Mouse (Mus musculus): ENCODE measurements around the gene Atp2c1. TPM values are rescaled to one million over a fixed set of nuclear protein-coding genes. Genes with fewer than 3 reads are reported as not detected.

The Atp2c1 gene
- polyA plus RNA-seq, 1 experiment from 2014 or later, result 71.1 TPM

DNA sequence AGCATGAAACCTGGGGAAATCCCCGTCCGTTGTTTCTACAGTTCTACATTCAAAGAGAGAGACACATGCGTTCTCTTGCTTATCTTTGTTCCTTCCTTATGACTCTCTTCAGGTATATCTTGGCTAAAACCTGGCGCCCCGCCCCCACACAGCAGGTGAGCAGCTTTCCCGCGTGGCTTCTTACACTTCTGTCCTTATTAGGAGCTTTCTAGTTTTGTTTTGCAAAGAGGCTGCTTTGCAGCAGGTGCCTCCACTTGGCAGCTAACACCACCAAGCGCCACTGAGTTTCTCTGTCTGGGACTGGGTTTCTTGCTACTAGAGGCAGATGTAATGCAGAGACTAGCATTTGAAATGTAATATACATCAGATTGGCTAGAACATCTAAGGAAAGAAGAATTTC is 10.4 kb upstream of the Atp2c1 start:
- Histone ChIP-seq H3K27ac (replicated peaks; ENCODE audit: low read depth, low read length) (no peak overlapping the region), H3K4me2 (ENCODE audit: low read depth, low read length) (no peak overlapping the region), H3K36me3 (ENCODE audit: control insufficient read depth, insufficient read depth, low read length) (no peaks in the 10 kb centered on the region), H3K9ac (ENCODE audit: low read depth, low read length) (no peak overlapping the region), H3K27me3 (replicated peaks; ENCODE audit: control insufficient read depth, insufficient read depth, low read length) (no peaks in the 10 kb centered on the region), H3K9me3 (ENCODE audit: control insufficient read depth, low read length) (0 out of 2 replicates have a peak, but pooled peaks cover 6% of the 10 kb centered on the region), H3K4me3 (ENCODE audit: low read depth, low read length) (no peak overlapping the region), H3K4me1 (ENCODE audit: control insufficient read depth, insufficient read depth, low read length) (peaks cover 4% of the 10 kb centered on the region; the same call in 1 of the 2 replicates)
- WGBS, result 40% methylated on average over 8 of the region's 8 CpGs
- DNase-seq (ENCODE audit: low spot score), result no peak
- no peak for ATAC-seq (ENCODE audit: low read depth)

DNA sequence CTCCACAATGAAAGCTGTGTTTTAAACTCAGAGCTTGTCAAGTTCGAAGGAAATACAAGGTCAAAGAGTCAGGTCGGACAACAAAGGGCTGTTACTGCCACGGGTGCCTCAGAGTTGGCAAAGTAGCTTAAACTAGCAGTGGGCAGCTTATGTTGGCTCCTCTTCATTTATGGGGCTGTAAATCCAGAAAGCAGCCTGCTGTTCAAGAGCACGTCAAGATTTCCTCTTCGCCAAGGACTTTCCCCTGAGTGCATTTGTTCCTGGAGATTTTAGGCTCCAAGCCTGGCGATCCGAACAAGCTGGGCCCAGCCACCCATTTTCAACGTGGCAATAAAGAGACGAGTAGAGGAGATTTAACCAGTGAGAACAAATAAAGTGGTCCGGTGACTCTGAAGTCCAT is 9.8 kb upstream of the Atp2c1 start:
- H3K27ac ChIP-seq (replicated peaks; ENCODE audit: low read depth, low read length), result no peak overlapping the region
- no peak for ATAC-seq (ENCODE audit: low read depth)

DNA sequence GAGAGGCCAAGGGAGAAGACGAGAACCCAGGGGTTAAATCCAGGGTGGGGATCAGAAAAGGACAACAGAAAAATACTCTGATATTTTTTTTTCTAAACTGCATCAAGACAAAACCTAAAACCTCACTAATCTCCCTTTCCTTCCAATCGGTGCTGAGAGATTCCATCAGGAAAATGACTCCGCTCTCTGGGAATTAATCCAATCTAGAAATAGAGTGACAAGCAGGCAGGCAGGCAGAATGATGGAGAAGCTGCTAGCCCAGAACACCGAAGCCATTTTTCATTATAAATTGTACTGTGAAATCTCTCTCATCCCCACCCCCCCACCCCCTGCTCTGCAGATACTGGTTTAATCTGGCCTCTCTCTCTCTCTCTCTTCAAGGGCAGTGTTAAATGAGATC is 1.8 kb downstream of the Atp2c1 start:
- DNase-seq (ENCODE audit: low spot score) (no peak), ATAC-seq (ENCODE audit: low read depth) (no peak)
- Histone ChIP-seq H3K4me1 (ENCODE audit: control insufficient read depth, insufficient read depth, low read length) (peaks cover 36% of the 10 kb centered on the region), H3K36me3 (ENCODE audit: control insufficient read depth, insufficient read depth, low read length) (no peaks in the 10 kb centered on the region), H3K9ac (ENCODE audit: low read depth, low read length) (no peak overlapping the region), H3K9me3 (ENCODE audit: control insufficient read depth, low read length) (no peaks in the 10 kb centered on the region), H3K27ac (replicated peaks; ENCODE audit: low read depth, low read length) (no peak overlapping the region), H3K4me2 (ENCODE audit: low read depth, low read length) (no peak overlapping the region), H3K27me3 (replicated peaks; ENCODE audit: control insufficient read depth, insufficient read depth, low read length) (no peaks in the 10 kb centered on the region), H3K4me3 (ENCODE audit: low read depth, low read length) (no peak overlapping the region)
- 35% methylated on average over 4 of the region's 4 CpGs for WGBS

More for the DNA sequence above, 9.8 kb upstream of the Atp2c1 start:
- Histone ChIP-seq H3K4me3 (ENCODE audit: low read depth, low read length) (no peak overlapping the region), H3K4me2 (ENCODE audit: low read depth, low read length) (no peak overlapping the region), H3K4me1 (ENCODE audit: control insufficient read depth, insufficient read depth, low read length) (peaks cover 4% of the 10 kb centered on the region; the same call in 1 of the 2 replicates), H3K9ac (ENCODE audit: low read depth, low read length) (no peak overlapping the region), H3K36me3 (ENCODE audit: control insufficient read depth, insufficient read depth, low read length) (no peaks in the 10 kb centered on the region), H3K9me3 (ENCODE audit: control insufficient read depth, low read length) (0 out of 2 replicates have a peak, but pooled peaks cover 6% of the 10 kb centered on the region), H3K27me3 (replicated peaks; ENCODE audit: control insufficient read depth, insufficient read depth, low read length) (no peaks in the 10 kb centered on the region)
- no peak for DNase-seq (ENCODE audit: low spot score)
- 50% methylated on average over 10 of the region's 10 CpGs for WGBS

DNA sequence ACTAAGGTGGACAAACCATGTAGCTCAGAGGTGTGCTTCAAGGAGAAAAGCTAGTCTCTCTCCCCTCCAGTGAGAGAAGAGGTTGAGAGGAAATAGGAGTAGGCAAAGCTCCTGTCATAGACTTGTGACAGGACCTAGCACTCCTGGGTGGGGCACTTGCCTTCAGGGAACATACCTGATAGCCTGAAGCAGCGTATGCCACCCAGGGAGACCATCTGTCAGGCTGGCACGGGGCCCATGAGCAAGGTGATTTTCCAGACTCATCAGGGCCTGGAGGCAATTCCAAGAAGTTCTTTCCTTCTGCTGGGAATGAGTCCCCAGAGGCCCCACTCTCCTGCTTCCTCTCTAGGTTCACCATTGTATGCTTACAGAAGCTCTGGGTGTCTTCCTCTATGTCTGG is 4.1 kb downstream of the Atp2c1 start:
- peak; percentile 28; the same call in 1 of the 2 replicates for ATAC-seq (ENCODE audit: low read depth)
- Histone ChIP-seq H3K27me3 (replicated peaks; ENCODE audit: control insufficient read depth, insufficient read depth, low read length) (no peaks in the 10 kb centered on the region), H3K4me1 (ENCODE audit: control insufficient read depth, insufficient read depth, low read length) (peaks cover 36% of the 10 kb centered on the region), H3K36me3 (ENCODE audit: control insufficient read depth, insufficient read depth, low read length) (no peaks in the 10 kb centered on the region), H3K27ac (replicated peaks; ENCODE audit: low read depth, low read length) (no peak overlapping the region), H3K9me3 (ENCODE audit: control insufficient read depth, low read length) (no peaks in the 10 kb centered on the region), H3K4me2 (ENCODE audit: low read depth, low read length) (no peak overlapping the region), H3K4me3 (ENCODE audit: low read depth, low read length) (no peak overlapping the region), H3K9ac (ENCODE audit: low read depth, low read length) (no peak overlapping the region)
- peak; percentile 47 for DNase-seq (ENCODE audit: low spot score)
- WGBS, result 56% methylated on average over 2 of the region's 2 CpGs

DNA sequence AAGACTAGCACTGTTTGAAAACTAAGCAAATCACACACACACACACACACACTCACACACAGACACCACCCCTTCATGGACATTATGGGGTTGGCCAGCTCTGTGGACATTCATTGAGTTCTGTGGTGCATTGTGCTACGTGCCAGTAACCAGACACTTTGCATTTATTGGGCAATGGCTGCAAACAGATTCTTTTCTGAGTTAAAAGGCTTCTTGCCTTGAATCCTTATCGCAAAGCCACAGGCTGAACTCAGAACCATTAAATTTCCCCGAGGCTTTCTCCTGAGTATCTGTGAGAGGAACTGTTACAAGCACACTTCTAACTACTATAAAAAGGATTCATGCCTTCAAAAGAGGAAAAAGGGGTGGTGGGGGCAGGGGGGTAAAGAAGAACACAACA is 5.1 kb downstream of the Atp2c1 start:
- no peaks in the 10 kb centered on the region for H3K36me3 ChIP-seq (ENCODE audit: control insufficient read depth, insufficient read depth, low read length)
- DNase-seq (ENCODE audit: low spot score) (peak; percentile 38), ATAC-seq (ENCODE audit: low read depth) (no peak)
- H3K4me2 ChIP-seq (ENCODE audit: low read depth, low read length), result no peak overlapping the region
- WGBS, result 40% methylated on average over 3 of the region's 3 CpGs
- no peak overlapping the region for H3K4me3 ChIP-seq (ENCODE audit: low read depth, low read length)
- H3K27me3 ChIP-seq (replicated peaks; ENCODE audit: control insufficient read depth, insufficient read depth, low read length), result no peaks in the 10 kb centered on the region
- no peak overlapping the region for H3K9ac ChIP-seq (ENCODE audit: low read depth, low read length)
- peaks cover 36% of the 10 kb centered on the region for H3K4me1 ChIP-seq (ENCODE audit: control insufficient read depth, insufficient read depth, low read length)
- no peak overlapping the region for H3K27ac ChIP-seq (replicated peaks; ENCODE audit: low read depth, low read length)
- H3K9me3 ChIP-seq (ENCODE audit: control insufficient read depth, low read length), result no peaks in the 10 kb centered on the region

DNA sequence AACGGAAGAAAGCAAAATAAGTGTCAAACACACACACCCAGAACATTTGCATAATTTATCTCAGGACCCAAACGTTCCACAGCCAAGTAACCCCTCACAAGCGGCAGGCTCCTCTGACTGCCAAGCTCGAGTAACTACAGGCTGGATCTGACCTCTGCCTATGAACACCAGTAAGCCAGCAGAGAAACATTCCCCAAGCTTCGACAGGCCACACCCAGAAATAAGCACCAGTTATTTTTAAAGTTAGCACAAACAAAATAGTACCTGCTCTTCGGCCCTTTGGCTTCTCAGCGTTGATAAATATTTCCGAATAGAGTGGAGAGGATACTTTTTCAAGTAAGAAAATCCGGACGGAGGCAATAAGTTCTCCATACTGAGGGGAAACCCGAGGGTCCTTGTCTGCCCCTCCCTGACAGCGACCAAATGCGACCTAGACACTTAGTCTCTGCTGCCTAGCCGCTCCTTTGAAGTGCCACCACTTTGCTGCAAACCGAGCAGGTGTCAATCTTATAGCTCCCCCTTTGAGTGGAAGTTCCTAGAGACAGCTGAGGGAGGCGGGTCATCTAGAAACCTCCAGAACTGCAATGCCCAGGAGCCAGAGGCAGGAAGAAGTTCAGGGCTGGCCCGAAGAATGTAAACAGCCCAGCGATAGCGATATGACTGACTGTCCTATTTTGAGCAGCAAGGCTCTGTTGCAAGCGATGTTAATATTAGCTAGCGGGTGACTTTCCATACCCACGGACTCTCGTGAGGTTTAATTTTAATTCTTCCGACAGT is 6.2 kb downstream of the Atp2c1 start:
- DNase-seq (ENCODE audit: low spot score) (peak; percentile 51), ATAC-seq (ENCODE audit: low read depth) (no peak; the same call in 1 of the 2 replicates)
- Histone ChIP-seq H3K9ac (ENCODE audit: low read depth, low read length) (no peak overlapping the region), H3K4me2 (ENCODE audit: low read depth, low read length) (peak overlapping the region; percentile 5; the same call in 1 of the 2 replicates), H3K4me3 (ENCODE audit: low read depth, low read length) (no peak overlapping the region), H3K36me3 (ENCODE audit: control insufficient read depth, insufficient read depth, low read length) (no peaks in the 10 kb centered on the region), H3K9me3 (ENCODE audit: control insufficient read depth, low read length) (no peaks in the 10 kb centered on the region), H3K27me3 (replicated peaks; ENCODE audit: control insufficient read depth, insufficient read depth, low read length) (no peaks in the 10 kb centered on the region), H3K4me1 (ENCODE audit: control insufficient read depth, insufficient read depth, low read length) (peaks cover 36% of the 10 kb centered on the region), H3K27ac (replicated peaks; ENCODE audit: low read depth, low read length) (no peak overlapping the region)
- WGBS, result 48% methylated on average over 24 of the region's 24 CpGs

DNA sequence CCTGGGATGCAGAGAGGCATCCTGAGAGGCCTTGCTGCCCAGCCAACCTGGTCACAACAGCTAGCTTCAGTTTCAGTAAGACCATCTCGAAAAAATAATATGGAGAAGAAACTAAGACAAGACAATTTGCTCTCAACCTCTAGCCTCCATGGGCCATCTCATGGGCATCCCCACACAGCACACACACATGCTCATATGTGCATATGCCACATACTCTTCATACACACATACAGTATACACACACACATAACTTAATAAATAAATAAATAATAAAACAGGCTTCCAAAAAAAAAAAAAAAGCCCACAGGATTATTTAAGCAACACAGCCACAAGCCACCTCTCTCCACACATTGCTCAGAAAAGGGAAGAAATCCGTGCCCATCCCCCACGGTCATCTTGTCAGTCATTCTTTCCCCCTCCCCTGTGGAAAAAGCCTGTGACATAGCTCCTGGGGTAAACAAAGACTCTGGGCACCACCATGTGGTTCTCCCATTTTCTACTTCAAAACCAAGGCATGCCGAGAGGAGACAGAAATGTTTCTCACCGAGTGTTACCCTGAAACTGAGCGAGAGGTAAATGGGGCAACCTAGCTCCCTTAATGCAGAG is 7.7 kb downstream of the Atp2c1 start:
- peaks cover 29% of the 10 kb centered on the region for H3K4me1 ChIP-seq (ENCODE audit: control insufficient read depth, insufficient read depth, low read length)
- H3K9ac ChIP-seq (ENCODE audit: low read depth, low read length), result no peak overlapping the region
- ATAC-seq (ENCODE audit: low read depth) (no peak), DNase-seq (ENCODE audit: low spot score) (no peak)
- H3K27me3 ChIP-seq (replicated peaks; ENCODE audit: control insufficient read depth, insufficient read depth, low read length), result no peaks in the 10 kb centered on the region
- H3K36me3 ChIP-seq (ENCODE audit: control insufficient read depth, insufficient read depth, low read length), result no peaks in the 10 kb centered on the region
- no peak overlapping the region for H3K4me3 ChIP-seq (ENCODE audit: low read depth, low read length)
- 44% methylated on average over 6 of the region's 6 CpGs for WGBS
- H3K4me2 ChIP-seq (ENCODE audit: low read depth, low read length), result no peak overlapping the region
- H3K27ac ChIP-seq (replicated peaks; ENCODE audit: low read depth, low read length), result no peak overlapping the region
- no peaks in the 10 kb centered on the region for H3K9me3 ChIP-seq (ENCODE audit: control insufficient read depth, low read length)

DNA sequence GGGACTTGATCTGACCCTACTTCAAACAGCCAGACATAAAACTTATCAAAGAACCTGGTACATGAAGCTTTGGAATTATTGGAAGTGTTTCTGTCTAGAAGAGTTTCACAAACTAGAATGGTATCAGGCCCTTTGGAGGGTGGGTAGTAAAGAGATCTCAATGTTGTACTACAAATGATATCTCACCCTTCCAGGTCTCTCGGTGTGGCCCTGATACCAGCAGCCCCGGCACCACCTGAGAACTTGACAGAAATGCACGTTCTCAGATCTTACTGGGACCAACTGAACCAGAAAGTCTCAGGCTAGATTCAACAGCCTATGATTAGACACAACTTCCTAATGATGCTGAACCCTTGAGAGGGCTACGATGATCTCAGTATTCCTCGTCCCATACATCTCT is 23.4 kb downstream of the Atp2c1 start:
- no peak overlapping the region for H3K27ac ChIP-seq (replicated peaks; ENCODE audit: low read depth, low read length)

More for the DNA sequence above, 23.4 kb downstream of the Atp2c1 start:
- Histone ChIP-seq H3K27me3 (replicated peaks; ENCODE audit: control insufficient read depth, insufficient read depth, low read length) (no peaks in the 10 kb centered on the region), H3K9ac (ENCODE audit: low read depth, low read length) (no peak overlapping the region), H3K36me3 (ENCODE audit: control insufficient read depth, insufficient read depth, low read length) (no peaks in the 10 kb centered on the region), H3K4me2 (ENCODE audit: low read depth, low read length) (no peak overlapping the region), H3K4me1 (ENCODE audit: control insufficient read depth, insufficient read depth, low read length) (no peaks in the 10 kb centered on the region), H3K4me3 (ENCODE audit: low read depth, low read length) (no peak overlapping the region), H3K9me3 (ENCODE audit: control insufficient read depth, low read length) (no peaks in the 10 kb centered on the region)
- 90% methylated on average over 5 of the region's 5 CpGs for WGBS
- no peak for DNase-seq (ENCODE audit: low spot score)
- no peak for ATAC-seq (ENCODE audit: low read depth)

Measured in embryonic facial prominence, embryonic 14.5 days (tissue).